Mouse (Mus musculus): ENCODE data around the gene Col6a4. TPM values are rescaled to one million over a fixed set of nuclear protein-coding genes. Genes with fewer than 3 reads are reported as not detected.

The Col6a4 gene
- polyA plus RNA-seq, 1 experiment from 2014 or later = not detected

GRCm38 (mm10) chr9:106073956-106074355 lies 22.6 kb downstream of the Col6a4 start:
- 62% methylated on average over 4 of the region's 4 CpGs for WGBS

GRCm38 (mm10) chr9:106071651-106072050 lies 24.9 kb downstream of the Col6a4 start:
- Histone ChIP-seq H3K4me2 (no peak overlapping the region), H3K4me3 (no peak overlapping the region), H3K9ac (no peak overlapping the region), H3K36me3 (no peaks in the 10 kb centered on the region), H3K27ac (ENCODE audit: poor library complexity, severe bottlenecking) (no peak overlapping the region), H3K9me3 (replicated peaks) (no peaks in the 10 kb centered on the region; the same call in 1 of the 2 replicates), H3K27me3 (replicated peaks) (peaks cover 10% of the 10 kb centered on the region; the same call in 1 of the 2 replicates), H3K4me1 (replicated peaks) (no peaks in the 10 kb centered on the region)
- 63% methylated on average over 6 of the region's 6 CpGs for WGBS
- ATAC-seq (ENCODE audit: insufficient number of reproducible peaks, low FRiP score) = no peak

More at GRCm38 (mm10) chr9:106073956-106074355, 22.6 kb downstream of the Col6a4 start:
- no peaks in the 10 kb centered on the region for H3K4me1 ChIP-seq (replicated peaks)
- H3K27ac ChIP-seq (ENCODE audit: poor library complexity, severe bottlenecking) = no peak overlapping the region
- no peaks in the 10 kb centered on the region for H3K36me3 ChIP-seq
- H3K9ac ChIP-seq = no peak overlapping the region
- ATAC-seq (ENCODE audit: insufficient number of reproducible peaks, low FRiP score) = no peak
- H3K9me3 ChIP-seq (replicated peaks) = no peaks in the 10 kb centered on the region; the same call in 1 of the 2 replicates
- no peak overlapping the region for H3K4me2 ChIP-seq
- no peak overlapping the region for H3K4me3 ChIP-seq
- H3K27me3 ChIP-seq (replicated peaks) = peaks cover 10% of the 10 kb centered on the region; the same call in 1 of the 2 replicates

- 78% methylated on average over 4 of the region's 4 CpGs for WGBS
- Histone ChIP-seq H3K27me3 (replicated peaks) (no peaks in the 10 kb centered on the region), H3K4me1 (replicated peaks) (no peaks in the 10 kb centered on the region), H3K27ac (ENCODE audit: poor library complexity, severe bottlenecking) (no peak overlapping the region), H3K9ac (no peak overlapping the region), H3K4me2 (no peak overlapping the region), H3K4me3 (no peak overlapping the region), H3K36me3 (no peaks in the 10 kb centered on the region), H3K9me3 (replicated peaks) (no peaks in the 10 kb centered on the region)
- no peak for ATAC-seq (ENCODE audit: insufficient number of reproducible peaks, low FRiP score)
Observed at GRCm38 (mm10) chr9:106053446-106053845, 43.1 kb downstream of the Col6a4 start.

GRCm38 (mm10) chr9:106043921-106044503 lies 52.6 kb downstream of the Col6a4 start:
- no peak for ATAC-seq (ENCODE audit: insufficient number of reproducible peaks, low FRiP score)
- no peaks in the 10 kb centered on the region for H3K9me3 ChIP-seq (replicated peaks)
- H3K4me2 ChIP-seq = no peak overlapping the region
- H3K4me1 ChIP-seq (replicated peaks) = no peaks in the 10 kb centered on the region
- WGBS = 72% methylated on average over 9 of the region's 9 CpGs
- no peak overlapping the region for H3K4me3 ChIP-seq
- no peak overlapping the region for H3K27ac ChIP-seq (ENCODE audit: poor library complexity, severe bottlenecking)
- no peak overlapping the region for H3K9ac ChIP-seq
- H3K36me3 ChIP-seq = no peaks in the 10 kb centered on the region
- no peaks in the 10 kb centered on the region for H3K27me3 ChIP-seq (replicated peaks)

- 69% methylated on average over 8 of the region's 8 CpGs for WGBS
- Histone ChIP-seq H3K9ac (no peak overlapping the region), H3K4me1 (replicated peaks) (no peaks in the 10 kb centered on the region), H3K36me3 (no peaks in the 10 kb centered on the region), H3K4me2 (no peak overlapping the region), H3K4me3 (no peak overlapping the region), H3K27ac (ENCODE audit: poor library complexity, severe bottlenecking) (no peak overlapping the region), H3K9me3 (replicated peaks) (no peaks in the 10 kb centered on the region), H3K27me3 (replicated peaks) (no peaks in the 10 kb centered on the region)
- ATAC-seq (ENCODE audit: insufficient number of reproducible peaks, low FRiP score) = no peak
Observed at GRCm38 (mm10) chr9:106039915-106040659, 56.5 kb downstream of the Col6a4 start.

- Histone ChIP-seq H3K4me1 (replicated peaks) (no peaks in the 10 kb centered on the region), H3K36me3 (no peaks in the 10 kb centered on the region), H3K9me3 (replicated peaks) (no peaks in the 10 kb centered on the region), H3K27me3 (replicated peaks) (no peaks in the 10 kb centered on the region), H3K4me2 (no peak overlapping the region), H3K4me3 (no peak overlapping the region), H3K9ac (no peak overlapping the region), H3K27ac (ENCODE audit: poor library complexity, severe bottlenecking) (no peak overlapping the region)
- ATAC-seq (ENCODE audit: insufficient number of reproducible peaks, low FRiP score) = no peak
- 69% methylated on average over 1 of the region's 1 CpGs for WGBS
Observed at GRCm38 (mm10) chr9:106039276-106039675, 57.3 kb downstream of the Col6a4 start.

GRCm38 (mm10) chr9:106038865-106039264 lies 57.7 kb downstream of the Col6a4 start:
- Histone ChIP-seq H3K27ac (ENCODE audit: poor library complexity, severe bottlenecking) (no peak overlapping the region), H3K4me2 (no peak overlapping the region), H3K4me3 (no peak overlapping the region), H3K9ac (no peak overlapping the region), H3K4me1 (replicated peaks) (no peaks in the 10 kb centered on the region), H3K36me3 (no peaks in the 10 kb centered on the region), H3K27me3 (replicated peaks) (no peaks in the 10 kb centered on the region), H3K9me3 (replicated peaks) (no peaks in the 10 kb centered on the region)
- WGBS = 13% methylated on average over 4 of the region's 4 CpGs
- ATAC-seq (ENCODE audit: insufficient number of reproducible peaks, low FRiP score) = no peak

GRCm38 (mm10) chr9:106015666-106016065 lies 80.9 kb downstream of the Col6a4 start:
- WGBS = 77% methylated on average over 3 of the region's 3 CpGs
- no peak for ATAC-seq (ENCODE audit: insufficient number of reproducible peaks, low FRiP score)
- Histone ChIP-seq H3K4me2 (no peak overlapping the region), H3K27me3 (replicated peaks) (no peaks in the 10 kb centered on the region), H3K27ac (ENCODE audit: poor library complexity, severe bottlenecking) (no peak overlapping the region), H3K9ac (no peak overlapping the region), H3K9me3 (replicated peaks) (peaks cover 3% of the 10 kb centered on the region; the same call in 1 of the 2 replicates), H3K4me1 (replicated peaks) (no peaks in the 10 kb centered on the region), H3K36me3 (no peaks in the 10 kb centered on the region), H3K4me3 (no peak overlapping the region)

GRCm38 (mm10) chr9:106013139-106013538 lies 83.4 kb downstream of the Col6a4 start:
- Histone ChIP-seq H3K9ac (no peak overlapping the region), H3K27ac (ENCODE audit: poor library complexity, severe bottlenecking) (no peak overlapping the region), H3K36me3 (no peaks in the 10 kb centered on the region), H3K4me1 (replicated peaks) (no peaks in the 10 kb centered on the region), H3K4me2 (no peak overlapping the region), H3K27me3 (replicated peaks) (no peaks in the 10 kb centered on the region), H3K9me3 (replicated peaks) (peaks cover 3% of the 10 kb centered on the region; the same call in 1 of the 2 replicates), H3K4me3 (no peak overlapping the region)
- WGBS = 82% methylated on average over 11 of the region's 11 CpGs
- ATAC-seq (ENCODE audit: insufficient number of reproducible peaks, low FRiP score) = no peak

GRCm38 (mm10) chr9:105997955-105998354 lies 98.6 kb downstream of the Col6a4 start:
- Histone ChIP-seq H3K27me3 (replicated peaks) (no peaks in the 10 kb centered on the region), H3K36me3 (no peaks in the 10 kb centered on the region), H3K4me2 (no peak overlapping the region), H3K4me3 (no peak overlapping the region), H3K9ac (no peak overlapping the region), H3K9me3 (replicated peaks) (no peaks in the 10 kb centered on the region), H3K4me1 (replicated peaks) (no peaks in the 10 kb centered on the region), H3K27ac (ENCODE audit: poor library complexity, severe bottlenecking) (no peak overlapping the region)
- 55% methylated on average over 11 of the region's 11 CpGs for WGBS
- ATAC-seq (ENCODE audit: insufficient number of reproducible peaks, low FRiP score) = no peak

GRCm38 (mm10) chr9:105992425-105992824 lies 104.2 kb downstream of the Col6a4 start:
- H3K27ac ChIP-seq (ENCODE audit: poor library complexity, severe bottlenecking) = no peak overlapping the region
- H3K4me3 ChIP-seq = no peak overlapping the region
- no peaks in the 10 kb centered on the region for H3K27me3 ChIP-seq (replicated peaks)
- no peaks in the 10 kb centered on the region for H3K9me3 ChIP-seq (replicated peaks)
- 77% methylated on average over 6 of the region's 6 CpGs for WGBS
- H3K4me1 ChIP-seq (replicated peaks) = no peaks in the 10 kb centered on the region
- H3K9ac ChIP-seq = no peak overlapping the region
- no peaks in the 10 kb centered on the region for H3K36me3 ChIP-seq
- no peak overlapping the region for H3K4me2 ChIP-seq
- ATAC-seq (ENCODE audit: insufficient number of reproducible peaks, low FRiP score) = no peak
